Mouse (Mus musculus) C2C12 (cell line): ENCODE measurements around the gene Kansl1l. TPM values are rescaled to one million over a fixed set of nuclear protein-coding genes. Genes with fewer than 3 reads are reported as not detected.
"Not testable (repeated sequence)": the region's sequence is repeated elsewhere in the genome, so short reads cannot be mapped to it uniquely, and the experiment has no call there.

Experiments
- H3K27me3 ChIP-seq: one replicate; pipeline ENCODE4 v1.6.1; 2011; ENCODE audit not compliant: control insufficient read depth, insufficient read depth, insufficient read length
- H3K36me3 ChIP-seq: one replicate; pipeline ENCODE4 v1.6.1; 2011; ENCODE audit not compliant: control insufficient read depth, insufficient read depth
- H3K4me3 ChIP-seq: one replicate; pipeline ENCODE4 v1.5.1; 2011; ENCODE audit warnings: mild to moderate bottlenecking, control low read depth; ENCODE audit not compliant: poor library complexity, insufficient read depth, severe bottlenecking
- H3K79me2 ChIP-seq: one replicate; pipeline ENCODE4 v1.6.1; 2011; ENCODE audit not compliant: control insufficient read depth, insufficient read depth
- H3K79me3 ChIP-seq: one replicate; pipeline ENCODE4 v1.6.1; 2011; ENCODE audit warnings: low read depth, control low read depth
- H3ac ChIP-seq: one replicate; pipeline ENCODE3; 2011; ENCODE audit warnings: low read depth; ENCODE audit not compliant: control insufficient read depth, insufficient read length
- CEBPB ChIP-seq: IDR thresholded peaks from one replicate; pipeline ENCODE4 v1.6.1; 2011; ENCODE audit warnings: low read depth, mild to moderate bottlenecking, control low read depth, moderate library complexity
- CTCF ChIP-seq: IDR thresholded peaks from one replicate; pipeline ENCODE4 v1.5.1; 2011; ENCODE audit not compliant: control insufficient read depth, insufficient read depth, insufficient read length
- FOSL1 ChIP-seq: IDR thresholded peaks from one replicate; pipeline ENCODE4 v1.8.0; 2011; ENCODE audit warnings: mild to moderate bottlenecking, low read length; ENCODE audit not compliant: poor library complexity, insufficient read depth, severe bottlenecking
- MAX ChIP-seq: IDR thresholded peaks from one replicate; pipeline ENCODE4 v1.6.1; 2011; ENCODE audit warnings: mild to moderate bottlenecking, control low read depth
- MYOD1 ChIP-seq: IDR thresholded peaks from one replicate; pipeline ENCODE4 v1.6.1; 2011; ENCODE audit warnings: low read depth; ENCODE audit not compliant: control insufficient read depth, insufficient read length
- MYOG ChIP-seq: IDR thresholded peaks from one replicate; pipeline ENCODE4 v1.6.1; 2011; ENCODE audit not compliant: control insufficient read depth, insufficient read length; ENCODE audit errors: extremely low read depth
- USF1 ChIP-seq: IDR thresholded peaks from one replicate; pipeline ENCODE4 v1.6.1; 2011; ENCODE audit warnings: low read depth, mild to moderate bottlenecking, control low read depth, moderate library complexity
- polyA plus RNA-seq: library from polyadenylated mRNA; unstranded; fragments of >200 nt; fragmentation: generic; extraction: Trizol; gene quantifications from one replicate; pipeline ENCODE4 v1.2.1, GENCODE M21; 2012; ENCODE audit warnings: missing spikeins

Kansl1l gene
- polyA plus RNA-seq, 1 experiment: 1.9 TPM

- Histone ChIP-seq H3K79me2 (peaks cover 48% of the 10 kb centered on the region), H3K36me3 (no peaks in the 10 kb centered on the region), H3K27me3 (no peaks in the 10 kb centered on the region), H3ac (peak within 1 kb of the TSS; percentile 68), H3K79me3 (peaks cover 16% of the 10 kb centered on the region), H3K4me3 (peak within 1 kb of the TSS; percentile 61)
- TF ChIP-seq MYOD1 (peak; percentile 24), CEBPB (no peak), FOSL1 (no peak), CTCF (peak; percentile 31)
Measured at GRCm38 (mm10) chr1:66700693-66701575, 116.4 kb downstream of the Kansl1l start, which contains the start of gene Rpe. Gene Rpe, plus strand, starts transcription at chr1:66700831.

GRCm38 (mm10) chr1:66700149-66700692 is 117.1 kb downstream of the Kansl1l start:
- Histone ChIP-seq H3ac (no peak overlapping the region), H3K4me3 (peak overlapping the region; percentile 61), H3K27me3 (no peaks in the 10 kb centered on the region), H3K79me2 (peaks cover 45% of the 10 kb centered on the region), H3K79me3 (peaks cover 16% of the 10 kb centered on the region), H3K36me3 (no peaks in the 10 kb centered on the region)
- TF ChIP-seq MYOG (no peak), CTCF (no peak), MYOD1 (no peak), MAX (no peak), USF1 (no peak), FOSL1 (no peak), CEBPB (no peak)

DNA sequence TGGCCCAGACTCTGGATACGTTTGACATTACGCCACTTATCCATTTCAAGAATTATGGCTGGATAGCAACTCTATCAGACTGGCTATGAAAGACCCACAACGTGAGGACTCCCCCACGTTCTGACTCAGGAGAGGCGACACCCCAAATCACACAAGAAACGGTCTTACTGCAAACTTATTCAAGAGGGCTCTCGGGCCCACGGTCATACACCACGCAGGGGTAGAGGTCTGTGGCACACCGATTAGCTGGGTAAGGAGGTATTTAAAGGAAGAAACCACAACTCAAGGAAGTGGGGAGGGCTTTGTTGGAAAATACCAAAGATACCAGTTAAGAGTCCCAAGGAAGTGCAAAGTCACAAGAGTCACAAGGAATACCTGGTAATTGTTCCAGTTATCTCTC is 117.7 kb downstream of the Kansl1l start:
- H3K79me3 ChIP-seq: peaks cover 16% of the 10 kb centered on the region
- H3ac ChIP-seq, H3K27me3 ChIP-seq, H3K36me3 ChIP-seq, H3K4me3 ChIP-seq: not testable (repeated sequence)
- H3K79me2 ChIP-seq: peaks cover 39% of the 10 kb centered on the region

GRCm38 (mm10) chr1:66695296-66695695 is 122.1 kb downstream of the Kansl1l start:
- no peaks in the 10 kb centered on the region for H3K79me3 ChIP-seq
- H3K4me3 ChIP-seq: no peak overlapping the region
- TF ChIP-seq MYOD1 (no peak), MYOG (no peak), MAX (no peak), CEBPB (no peak), FOSL1 (no peak), CTCF (no peak), USF1 (no peak)
- H3K27me3 ChIP-seq: no peaks in the 10 kb centered on the region
- no peaks in the 10 kb centered on the region for H3K79me2 ChIP-seq
- H3ac ChIP-seq: no peak overlapping the region
- no peaks in the 10 kb centered on the region for H3K36me3 ChIP-seq

DNA sequence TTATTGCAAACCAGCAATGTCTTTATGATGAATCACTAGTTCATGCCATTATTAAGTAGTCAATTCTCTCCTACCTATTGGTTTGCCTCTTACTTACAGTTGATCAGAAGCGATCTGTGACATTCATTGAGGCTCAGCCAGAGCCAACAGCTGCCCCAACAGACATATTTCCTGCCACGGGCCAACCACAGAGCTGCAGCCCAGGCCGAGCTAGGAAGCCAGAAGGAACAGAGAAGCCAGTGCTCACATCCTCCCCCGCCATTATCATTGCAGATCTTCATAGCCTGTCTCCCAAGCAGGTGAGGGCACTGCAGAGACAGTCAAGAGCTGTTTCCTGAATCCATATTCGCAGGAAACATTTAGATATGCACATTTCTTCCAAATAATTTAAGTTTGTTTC is 123.1 kb downstream of the Kansl1l start:
- H3K36me3 ChIP-seq: no peaks in the 10 kb centered on the region
- no peaks in the 10 kb centered on the region for H3K27me3 ChIP-seq
- TF ChIP-seq CEBPB (no peak), MYOG (no peak), MYOD1 (no peak), CTCF (no peak), USF1 (no peak), MAX (no peak), FOSL1 (no peak)
- H3K79me3 ChIP-seq: no peaks in the 10 kb centered on the region
- H3K4me3 ChIP-seq: no peak overlapping the region
- H3K79me2 ChIP-seq: no peaks in the 10 kb centered on the region
- H3ac ChIP-seq: no peak overlapping the region

- Histone ChIP-seq H3K79me3 (no peaks in the 10 kb centered on the region), H3K4me3 (no peak overlapping the region), H3K27me3 (no peaks in the 10 kb centered on the region), H3K36me3 (no peaks in the 10 kb centered on the region), H3ac (no peak overlapping the region), H3K79me2 (no peaks in the 10 kb centered on the region)
- TF ChIP-seq MYOG: no peak
Measured at GRCm38 (mm10) chr1:66692780-66693392, 124.5 kb downstream of the Kansl1l start.
